Mouse (Mus musculus) liver, embryonic 14.5 days (tissue): ENCODE measurements around the gene Dpf3.

Experiments
- CTCF ChIP-seq: IDR thresholded peaks from 2 replicates; pipeline ENCODE4 v1.5.1; 2016; ENCODE audit warnings: antibody characterized with exemption, low read depth, control low read depth
- EP300 ChIP-seq: IDR thresholded peaks from 2 replicates; pipeline ENCODE4 v1.6.1; 2016; ENCODE audit warnings: antibody characterized with exemption, low read depth

DNA sequence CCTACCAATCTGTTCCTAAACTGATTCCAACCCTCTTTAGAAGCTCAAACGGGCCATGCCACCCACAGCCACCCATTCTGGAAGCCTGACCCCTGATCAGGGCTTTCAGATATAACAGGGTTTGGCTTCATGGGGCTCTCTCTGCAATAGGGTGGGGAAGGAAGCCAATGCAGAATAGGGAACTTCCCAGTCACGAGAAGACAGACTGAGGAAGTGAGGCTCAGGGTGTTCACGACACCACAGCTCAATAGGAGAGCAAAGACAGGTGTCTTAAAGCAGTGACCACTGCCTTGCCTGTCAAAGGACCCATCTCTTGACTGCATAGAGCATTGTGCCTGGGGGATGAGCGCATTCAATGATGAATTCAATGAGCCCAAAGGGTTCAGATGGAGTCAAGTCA, 256.3 kb downstream of the Dpf3 start:
- no peak for TF ChIP-seq CTCF
- no peak for TF ChIP-seq EP300
